Mouse (Mus musculus) adrenal gland, adult (tissue): ENCODE measurements around the gene Apol10a.
"Not testable (repeated sequence)": the region's sequence is repeated elsewhere in the genome, so short reads cannot be mapped to it uniquely, and the experiment has no call there.

Experiments
- DNase-seq, 2 experiments: peaks; one replicate each; pipeline ENCODE4 v3.0.0; 2022 to 2023; ENCODE audit warnings: low spot score in 1 of 2; ENCODE audit not compliant: inconsistent age in 2 of 2

Apol10a gene

GRCm38 (mm10) chr15:77476693-77477092, at the start of gene Apol10a:
Apol10a (plus strand) TSS chr15:77477047.
- DNase-seq = not testable (repeated sequence)

- not testable (repeated sequence) for DNase-seq
Observed at GRCm38 (mm10) chr15:77428690-77429448, 48.0 kb upstream of the Apol10a start.

- peak in 1 of 2 experiments; percentile 26 for DNase-seq
Observed at GRCm38 (mm10) chr15:77444746-77445145, 32.1 kb upstream of the Apol10a start.

- not testable (repeated sequence) for DNase-seq
Observed at GRCm38 (mm10) chr15:77445668-77446067, 31.2 kb upstream of the Apol10a start.

- DNase-seq = not testable (repeated sequence)
Observed at GRCm38 (mm10) chr15:77447392-77447791, 29.5 kb upstream of the Apol10a start, which contains the start of gene Apol7b. Apol7b (minus strand) TSS chr15:77447492.

GRCm38 (mm10) chr15:77449927-77450326, 26.9 kb upstream of the Apol10a start:
- DNase-seq = peak; percentile 40 to 80

GRCm38 (mm10) chr15:77474699-77475390, 2.0 kb upstream of the Apol10a start:
- not testable (repeated sequence) for DNase-seq

GRCm38 (mm10) chr15:77482140-77482794, 5.4 kb downstream of the Apol10a start:
- no peak for DNase-seq

- DNase-seq = not testable (repeated sequence)
Observed at GRCm38 (mm10) chr15:77493181-77493580, 16.3 kb downstream of the Apol10a start.

GRCm38 (mm10) chr15:77494694-77495093, 17.8 kb downstream of the Apol10a start:
- not testable (repeated sequence) for DNase-seq

GRCm38 (mm10) chr15:77507966-77508365, 31.1 kb downstream of the Apol10a start, which contains the start of gene Apol11a:
Apol11a (plus strand) TSS chr15:77508271.
- DNase-seq = not testable (repeated sequence)

GRCm38 (mm10) chr15:77520596-77520995, 43.7 kb downstream of the Apol10a start:
- DNase-seq = not testable (repeated sequence)

GRCm38 (mm10) chr15:77523186-77523843, 46.5 kb downstream of the Apol10a start:
- DNase-seq = peak; percentile 58 to 83

GRCm38 (mm10) chr15:77533216-77533615, 56.4 kb downstream of the Apol10a start, which contains the start of gene Apol7c:
Apol7c (minus strand) TSS chr15:77533316.
- DNase-seq = no peak

GRCm38 (mm10) chr15:77539221-77539620, 62.4 kb downstream of the Apol10a start:
- not testable (repeated sequence) for DNase-seq
